Mouse (Mus musculus) G1E (cell line): ENCODE results near the gene Naa38. TPM values are rescaled to one million over a fixed set of nuclear protein-coding genes. Genes with fewer than 3 reads are reported as not detected.

Experiments used
- ATAC-seq: 2 replicates; pipeline ENCODE4 v1.8.0; 2016; ENCODE audit warnings: mild to moderate bottlenecking; ENCODE audit not compliant: insufficient number of reproducible peaks, poor library complexity, low FRiP score, severe bottlenecking; ENCODE audit errors: extremely low read depth
- DNase-seq: peaks from one replicate; pipeline ENCODE4 v3.0.0; 2012; ENCODE audit warnings: low spot score
- H3K27me3 ChIP-seq: 2 replicates; pipeline ENCODE4 v1.6.1; 2012; ENCODE audit warnings: mild to moderate bottlenecking, low read length, inconsistent platforms; ENCODE audit not compliant: insufficient read depth
- H3K36me3 ChIP-seq: replicated peaks from 2 replicates; pipeline ENCODE3; 2012; ENCODE audit warnings: mild to moderate bottlenecking, inconsistent platforms
- H3K4me1 ChIP-seq: 2 replicates; pipeline ENCODE4 v1.6.1; 2012; ENCODE audit warnings: low read depth, low read length, inconsistent platforms, mixed read lengths; ENCODE audit not compliant: insufficient read depth
- H3K4me3 ChIP-seq: 2 replicates; pipeline ENCODE4 v1.5.1; 2012; ENCODE audit warnings: low read depth, mild to moderate bottlenecking, inconsistent platforms, low read length, moderate library complexity, mixed read lengths
- H3K9me3 ChIP-seq: replicated peaks from 2 replicates; pipeline ENCODE4 v1.6.1; 2012; ENCODE audit warnings: inconsistent platforms
- CTCF ChIP-seq: IDR thresholded peaks from 2 replicates; pipeline ENCODE4 v1.5.1; 2012; ENCODE audit warnings: low read depth, low read length, inconsistent platforms, mixed read lengths
- GATA1 ChIP-seq: IDR thresholded peaks from 2 replicates; pipeline ENCODE4 v1.6.1; 2012; ENCODE audit warnings: borderline replicate concordance, low read length, inconsistent platforms, mixed read lengths
- GATA2 ChIP-seq: IDR thresholded peaks from 2 replicates; pipeline ENCODE4 v1.6.1; 2012; ENCODE audit warnings: low read depth, low read length, inconsistent platforms, borderline replicate concordance
- POLR2AphosphoS5 ChIP-seq: IDR thresholded peaks from 2 replicates; pipeline ENCODE4 v1.6.1; 2012; ENCODE audit warnings: low read depth, low read length, inconsistent platforms; ENCODE audit not compliant: insufficient replicate concordance
- TAL1 ChIP-seq: conservative IDR thresholded peaks from 2 replicates; pipeline ENCODE4 v1.6.1; 2012; ENCODE audit warnings: low read depth, low read length, inconsistent platforms, mixed read lengths
- polyA plus RNA-seq: library from polyadenylated mRNA; stranded (reverse); fragments of >175 nt; gene quantifications from 2 replicates; pipeline ENCODE4 v1.2.3, GENCODE M21; 2012
- total RNA-seq, 2 experiments: library from RNA; stranded (forward) in 1 of 2; stranded (reverse) in 1 of 2; fragments of 200-1000 nt in 1 of 2; fragments of >200 nt in 1 of 2; fragmentation: Nextera tagmentation in 1 of 2; gene quantifications; 2 replicates each; pipeline ENCODE4 v1.2.3; 2014 to 2017

Gene Naa38
- total and polyA plus RNA-seq, 3 experiments: 98.4 to 171 (median 107) TPM

GRCm38 (mm10) chr11:69409378-69410044 is 14.2 kb downstream of the Naa38 start:
- ATAC-seq (peak; percentile 48), DNase-seq (peak; percentile 85)
- TF ChIP-seq CTCF (no peak), GATA2 (no peak), GATA1 (no peak), POLR2AphosphoS5 (no peak), TAL1 (no peak)
- H3K36me3 ChIP-seq: peaks cover 70% of the 10 kb centered on the region
- no peaks in the 10 kb centered on the region for H3K27me3 ChIP-seq
- peak overlapping the region; percentile 82 for H3K4me3 ChIP-seq
- no peaks in the 10 kb centered on the region for H3K9me3 ChIP-seq
- H3K4me1 ChIP-seq: peaks cover 78% of the 10 kb centered on the region

- no peaks in the 10 kb centered on the region for H3K9me3 ChIP-seq
- no peak for ATAC-seq
- no peak for DNase-seq
- TF ChIP-seq POLR2AphosphoS5: peak; percentile 42; the same call in 1 of the 2 replicates
- no peak for TF ChIP-seq TAL1
- H3K4me1 ChIP-seq: peaks cover 82% of the 10 kb centered on the region
- peaks cover 66% of the 10 kb centered on the region for H3K36me3 ChIP-seq
- H3K4me3 ChIP-seq: peak overlapping the region; percentile 82
- no peaks in the 10 kb centered on the region for H3K27me3 ChIP-seq
These were observed 14.7 kb downstream of the Naa38 start for GRCm38 (mm10) chr11:69410045-69410309.

DNA sequence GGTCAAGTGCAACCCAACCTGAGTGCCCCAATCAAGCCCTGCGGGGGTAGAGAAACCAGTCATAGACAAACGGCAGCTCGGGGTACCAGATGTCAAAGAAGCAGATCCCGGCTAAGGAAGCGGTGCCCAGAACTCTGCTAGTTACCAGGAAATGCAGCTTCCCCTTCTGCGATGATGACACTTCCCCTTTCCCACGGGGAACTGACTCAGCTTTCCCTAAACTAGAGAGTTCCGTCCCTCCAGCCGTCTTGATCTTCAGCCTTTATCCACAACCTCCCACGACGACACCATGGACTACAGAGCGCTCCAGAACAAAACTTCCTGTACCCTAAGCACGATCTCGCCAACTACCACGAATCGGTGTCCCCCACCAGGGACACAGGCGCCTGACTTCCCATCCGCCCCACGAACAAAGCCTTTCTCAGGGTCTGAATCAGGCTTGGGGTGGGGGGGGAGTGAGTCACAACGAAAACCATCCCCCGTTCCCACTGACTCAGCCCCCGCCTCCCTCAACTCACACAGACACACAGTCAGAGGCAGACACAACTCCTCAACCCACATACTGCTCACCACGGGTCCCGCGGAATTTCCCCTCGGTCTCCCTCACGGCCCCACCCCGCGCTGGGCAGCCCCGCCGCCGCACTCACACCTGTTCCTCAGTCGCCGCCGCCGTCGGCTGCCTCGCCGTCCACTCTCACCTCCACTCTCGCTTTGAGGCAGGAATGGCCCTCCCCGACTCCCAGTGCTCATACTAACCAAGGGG is 15.2 kb downstream of the Naa38 start:
- Histone ChIP-seq H3K36me3 (peaks cover 63% of the 10 kb centered on the region), H3K27me3 (no peaks in the 10 kb centered on the region), H3K9me3 (no peaks in the 10 kb centered on the region), H3K4me1 (peaks cover 88% of the 10 kb centered on the region), H3K4me3 (peak overlapping the region; percentile 82)
- DNase-seq (no peak), ATAC-seq (no peak)
- TF ChIP-seq POLR2AphosphoS5 (no peak), CTCF (no peak)

GRCm38 (mm10) chr11:69411073-69411535 is 15.8 kb downstream of the Naa38 start:
- H3K36me3 ChIP-seq: peaks cover 57% of the 10 kb centered on the region
- no peaks in the 10 kb centered on the region for H3K27me3 ChIP-seq
- peaks cover 86% of the 10 kb centered on the region for H3K4me1 ChIP-seq
- DNase-seq (peak; percentile 64), ATAC-seq (no peak)
- TF ChIP-seq CTCF (no peak), POLR2AphosphoS5 (no peak), GATA2 (no peak), GATA1 (no peak), TAL1 (no peak)
- no peaks in the 10 kb centered on the region for H3K9me3 ChIP-seq
- H3K4me3 ChIP-seq: peak overlapping the region; percentile 82

DNA sequence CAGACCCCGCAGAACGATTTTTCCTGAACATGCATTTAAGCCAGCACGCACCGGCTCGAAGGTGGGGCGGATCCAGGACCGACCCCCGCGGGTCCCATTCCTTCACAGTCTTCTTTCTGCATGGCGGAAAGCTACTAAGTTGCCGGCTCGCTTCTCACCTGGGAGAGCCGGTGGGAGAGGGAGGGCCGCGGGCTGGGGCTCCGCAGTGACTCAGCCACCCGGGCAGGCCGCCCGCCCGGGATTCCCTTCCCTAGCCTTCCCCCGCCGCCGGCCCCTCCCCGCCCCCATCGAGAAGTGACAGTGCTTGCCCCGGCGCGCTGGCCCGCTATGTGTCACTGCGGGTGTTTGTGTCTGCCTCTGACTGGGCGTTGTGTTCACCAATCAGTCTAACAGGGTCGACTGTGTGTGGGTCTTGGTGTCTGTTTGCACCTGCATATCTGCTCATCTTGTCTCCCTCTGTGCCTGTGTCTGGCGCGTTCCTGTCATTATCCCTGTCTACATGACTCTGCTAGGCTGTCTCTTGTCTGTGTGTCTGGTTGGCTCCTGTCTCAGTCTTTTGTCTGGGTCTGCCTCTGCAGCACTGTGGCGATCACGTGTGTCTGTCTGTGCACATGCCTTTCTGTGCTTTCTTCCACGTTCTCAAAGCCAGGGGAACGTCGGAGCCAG is 16.4 kb downstream of the Naa38 start:
- Histone ChIP-seq H3K4me3 (peak overlapping the region; percentile 82), H3K4me1 (peaks cover 81% of the 10 kb centered on the region), H3K36me3 (peaks cover 51% of the 10 kb centered on the region), H3K27me3 (no peaks in the 10 kb centered on the region), H3K9me3 (no peaks in the 10 kb centered on the region)
- peak; percentile 52 for DNase-seq
- TF ChIP-seq GATA2 (no peak), POLR2AphosphoS5 (no peak), GATA1 (no peak), CTCF (no peak), TAL1 (no peak)
- ATAC-seq: 0 out of 2 replicates have a peak, but pooled peaks have one; percentile 4

GRCm38 (mm10) chr11:69412548-69412947 is 17.3 kb downstream of the Naa38 start:
- Histone ChIP-seq H3K36me3 (peaks cover 43% of the 10 kb centered on the region), H3K4me1 (peaks cover 81% of the 10 kb centered on the region), H3K4me3 (peak overlapping the region; percentile 50; the same call in 1 of the 2 replicates), H3K9me3 (no peaks in the 10 kb centered on the region), H3K27me3 (no peaks in the 10 kb centered on the region)
- no peak for DNase-seq
- TF ChIP-seq GATA2 (no peak), GATA1 (no peak), CTCF (no peak), TAL1 (no peak), POLR2AphosphoS5 (no peak)
- ATAC-seq: no peak
